Mouse (Mus musculus): ENCODE measurements around the gene Stmn3. TPM values are rescaled to one million over a fixed set of nuclear protein-coding genes. Genes with fewer than 3 reads are reported as not detected.

Stmn3 gene
- polyA plus RNA-seq, 1 experiment from 2014 or later: 24.7 TPM

DNA sequence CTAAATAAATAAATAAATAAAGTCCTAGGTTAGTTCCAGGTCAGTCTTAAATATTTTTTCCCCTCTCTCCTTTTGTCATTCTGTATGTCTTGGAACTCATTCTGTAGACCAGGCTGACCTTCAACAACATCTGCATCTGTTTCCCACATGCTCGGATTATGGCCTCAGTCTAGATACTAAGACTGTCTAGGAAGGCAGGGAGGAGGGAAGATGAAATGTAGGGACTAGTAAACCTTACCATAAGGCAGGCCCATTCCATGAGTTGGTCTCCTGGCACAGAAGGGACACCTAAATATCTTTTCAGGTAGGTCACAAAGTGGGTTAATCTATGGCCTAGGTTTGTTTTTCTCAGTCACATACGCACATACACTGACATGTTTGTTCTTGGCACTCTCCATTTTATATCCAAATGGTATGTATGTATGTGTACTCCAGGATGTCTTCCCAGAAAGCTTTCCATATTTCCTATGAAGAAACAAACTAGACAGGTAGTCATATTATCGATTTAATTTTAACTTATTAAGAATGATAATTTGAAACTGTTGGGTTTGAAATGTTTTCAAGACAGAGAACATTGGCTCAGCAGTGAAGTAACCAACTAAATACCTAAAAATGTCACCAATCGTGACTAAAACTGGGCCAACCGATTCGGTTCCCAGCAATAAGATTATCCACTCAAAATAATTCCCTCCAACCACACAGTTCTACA is 27.5 kb downstream of the Stmn3 start:
- Histone ChIP-seq H3K9me3 (replicated peaks) (no peaks in the 10 kb centered on the region), H3K4me1 (peaks cover 14% of the 10 kb centered on the region), H3K36me3 (peaks cover 9% of the 10 kb centered on the region), H3K4me2 (replicated peaks) (peak overlapping the region; percentile 58), H3K9ac (peak overlapping the region; percentile 69), H3K4me3 (replicated peaks) (peak overlapping the region; percentile 69), H3K27ac (replicated peaks) (peak overlapping the region; percentile 95), H3K27me3 (no peaks in the 10 kb centered on the region)
- WGBS: 48% methylated on average over 6 of the region's 6 CpGs
- ATAC-seq (ENCODE audit: insufficient number of reproducible peaks, low FRiP score, low TSS enrichment, low read depth): no peak

GRCm38 (mm10) chr2:181279968-181280367 is 34.3 kb downstream of the Stmn3 start:
- 56% methylated on average over 1 of the region's 1 CpGs for WGBS

DNA sequence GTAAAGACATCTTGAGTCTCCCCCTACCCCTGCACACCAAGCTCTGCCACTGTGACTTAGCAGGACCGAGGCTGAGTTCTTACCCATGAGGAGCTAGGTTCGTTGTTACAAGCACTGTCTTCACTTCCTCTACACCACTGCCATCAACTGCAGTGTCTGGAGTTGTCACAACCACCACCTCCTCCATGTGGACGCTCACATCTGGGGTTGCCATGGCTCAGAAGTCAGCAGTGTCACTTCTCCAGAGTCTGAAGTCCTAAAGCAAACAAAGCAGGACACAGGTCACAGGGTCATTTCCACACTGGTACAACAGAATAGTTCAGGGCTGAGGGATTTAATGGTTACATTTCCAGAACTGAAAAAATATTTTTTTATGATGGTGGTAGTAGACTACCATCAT is 36.4 kb downstream of the Stmn3 start:
- ATAC-seq (ENCODE audit: insufficient number of reproducible peaks, low FRiP score, low TSS enrichment, low read depth): no peak
- 75% methylated on average over 3 of the region's 3 CpGs for WGBS
- H3K36me3 ChIP-seq: peaks cover 43% of the 10 kb centered on the region

More at GRCm38 (mm10) chr2:181279968-181280367, 34.3 kb downstream of the Stmn3 start:
- no peaks in the 10 kb centered on the region for H3K4me1 ChIP-seq
- ATAC-seq (ENCODE audit: insufficient number of reproducible peaks, low FRiP score, low TSS enrichment, low read depth): no peak
- H3K27ac ChIP-seq (replicated peaks): no peak overlapping the region
- no peak overlapping the region for H3K4me2 ChIP-seq (replicated peaks)
- no peaks in the 10 kb centered on the region for H3K27me3 ChIP-seq
- H3K4me3 ChIP-seq (replicated peaks): no peak overlapping the region
- no peaks in the 10 kb centered on the region for H3K9me3 ChIP-seq (replicated peaks)
- H3K36me3 ChIP-seq: peaks cover 47% of the 10 kb centered on the region
- H3K9ac ChIP-seq: no peak overlapping the region

DNA sequence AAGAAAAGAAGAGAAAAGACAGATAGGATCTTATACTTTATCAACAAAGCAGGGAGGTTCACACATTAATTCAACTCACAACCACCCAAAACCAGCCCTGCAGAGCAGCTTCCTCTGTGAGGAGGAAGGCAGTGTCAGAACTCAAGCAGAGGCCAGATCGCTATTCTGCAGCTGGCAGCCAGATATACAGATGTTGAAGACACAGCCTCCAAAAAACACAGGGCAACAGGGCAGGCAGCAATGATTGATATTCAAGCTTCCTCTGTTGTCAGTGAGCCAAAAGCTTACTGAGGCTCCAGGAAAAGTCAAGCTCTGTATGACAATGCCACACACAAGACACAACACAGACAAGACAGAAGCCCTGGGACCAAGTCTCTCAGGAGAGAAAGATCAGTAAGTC is 37.5 kb downstream of the Stmn3 start:
- no peak for ATAC-seq (ENCODE audit: insufficient number of reproducible peaks, low FRiP score, low TSS enrichment, low read depth)
- Histone ChIP-seq H3K4me3 (replicated peaks) (no peak overlapping the region), H3K9ac (no peak overlapping the region), H3K9me3 (replicated peaks) (no peaks in the 10 kb centered on the region), H3K4me1 (no peaks in the 10 kb centered on the region), H3K36me3 (peaks cover 46% of the 10 kb centered on the region), H3K27ac (replicated peaks) (no peak overlapping the region), H3K4me2 (replicated peaks) (no peak overlapping the region), H3K27me3 (no peaks in the 10 kb centered on the region)
- 75% methylated on average over 1 of the region's 1 CpGs for WGBS

More for the DNA sequence above, 36.4 kb downstream of the Stmn3 start:
- Histone ChIP-seq H3K9ac (no peak overlapping the region), H3K4me3 (replicated peaks) (no peak overlapping the region), H3K9me3 (replicated peaks) (no peaks in the 10 kb centered on the region), H3K4me1 (no peaks in the 10 kb centered on the region), H3K27me3 (no peaks in the 10 kb centered on the region), H3K4me2 (replicated peaks) (no peak overlapping the region), H3K27ac (replicated peaks) (no peak overlapping the region)

- H3K27me3 ChIP-seq: no peaks in the 10 kb centered on the region
- 86% methylated on average over 4 of the region's 4 CpGs for WGBS
- no peaks in the 10 kb centered on the region for H3K4me1 ChIP-seq
- no peaks in the 10 kb centered on the region for H3K9me3 ChIP-seq (replicated peaks)
- H3K36me3 ChIP-seq: peaks cover 61% of the 10 kb centered on the region
- no peak overlapping the region for H3K4me3 ChIP-seq (replicated peaks)
- no peak overlapping the region for H3K9ac ChIP-seq
- no peak for ATAC-seq (ENCODE audit: insufficient number of reproducible peaks, low FRiP score, low TSS enrichment, low read depth)
- no peak overlapping the region for H3K27ac ChIP-seq (replicated peaks)
- no peak overlapping the region for H3K4me2 ChIP-seq (replicated peaks)
Observed at GRCm38 (mm10) chr2:181274639-181275038, 39.7 kb downstream of the Stmn3 start.

DNA sequence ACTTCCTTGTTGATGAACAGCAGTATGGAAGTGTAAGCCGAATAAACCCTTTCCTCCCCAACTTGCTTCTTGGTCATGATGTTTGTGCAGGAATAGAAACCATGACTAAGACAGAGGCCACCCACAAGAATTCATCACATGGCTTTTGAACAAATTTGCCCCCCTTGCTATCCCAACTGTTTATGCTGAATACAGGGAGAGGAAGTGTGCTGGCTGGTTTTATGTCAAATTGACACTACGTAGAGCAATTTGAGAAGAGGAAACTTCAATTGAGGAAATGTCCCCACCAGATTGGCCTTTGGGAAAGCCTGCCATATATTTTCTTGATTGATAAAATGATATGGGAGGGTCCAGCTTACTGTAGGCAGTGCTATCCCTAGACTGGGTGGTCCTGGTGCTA is 40.5 kb downstream of the Stmn3 start:
- ATAC-seq (ENCODE audit: insufficient number of reproducible peaks, low FRiP score, low TSS enrichment, low read depth): no peak
- Histone ChIP-seq H3K9me3 (replicated peaks) (no peaks in the 10 kb centered on the region), H3K9ac (no peak overlapping the region), H3K36me3 (peaks cover 65% of the 10 kb centered on the region), H3K27ac (replicated peaks) (no peak overlapping the region), H3K4me2 (replicated peaks) (no peak overlapping the region), H3K27me3 (no peaks in the 10 kb centered on the region), H3K4me1 (no peaks in the 10 kb centered on the region), H3K4me3 (replicated peaks) (no peak overlapping the region)
- WGBS: 93% methylated on average over 2 of the region's 2 CpGs

DNA sequence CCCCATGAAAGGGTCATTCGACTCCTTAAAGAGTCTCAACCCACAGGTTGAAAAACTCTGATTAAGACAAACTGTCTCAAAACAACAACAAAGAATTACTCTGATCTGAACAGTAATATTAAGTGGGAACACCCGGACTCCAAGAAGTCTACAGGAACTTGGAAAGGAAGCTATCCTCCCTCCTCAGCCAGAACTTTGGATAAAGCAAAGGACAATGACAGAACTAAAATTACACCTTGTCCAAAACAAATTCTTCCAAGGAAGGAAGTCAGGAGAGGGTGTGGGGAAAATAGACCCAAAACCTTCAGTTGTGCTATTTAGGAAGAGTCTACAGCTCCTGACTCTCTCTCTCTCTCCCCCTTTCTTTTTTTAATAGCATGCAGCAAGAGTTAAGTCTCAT is 42.2 kb downstream of the Stmn3 start:
- no peak overlapping the region for H3K4me3 ChIP-seq (replicated peaks)
- no peak overlapping the region for H3K27ac ChIP-seq (replicated peaks)
- peaks cover 52% of the 10 kb centered on the region for H3K36me3 ChIP-seq
- no peaks in the 10 kb centered on the region for H3K27me3 ChIP-seq
- H3K9ac ChIP-seq: no peak overlapping the region
- no peak overlapping the region for H3K4me2 ChIP-seq (replicated peaks)
- H3K4me1 ChIP-seq: no peaks in the 10 kb centered on the region
- no peak for ATAC-seq (ENCODE audit: insufficient number of reproducible peaks, low FRiP score, low TSS enrichment, low read depth)
- 85% methylated on average over 2 of the region's 2 CpGs for WGBS
- H3K9me3 ChIP-seq (replicated peaks): no peaks in the 10 kb centered on the region

- H3K27ac ChIP-seq (replicated peaks): no peak overlapping the region
- H3K9ac ChIP-seq: no peak overlapping the region
- no peaks in the 10 kb centered on the region for H3K4me1 ChIP-seq
- H3K4me2 ChIP-seq (replicated peaks): no peak overlapping the region
- H3K9me3 ChIP-seq (replicated peaks): no peaks in the 10 kb centered on the region
- H3K4me3 ChIP-seq (replicated peaks): no peak overlapping the region
- H3K27me3 ChIP-seq: no peaks in the 10 kb centered on the region
- no peak for ATAC-seq (ENCODE audit: insufficient number of reproducible peaks, low FRiP score, low TSS enrichment, low read depth)
- WGBS: 95% methylated on average over 2 of the region's 2 CpGs
- H3K36me3 ChIP-seq: peaks cover 67% of the 10 kb centered on the region
Observed at GRCm38 (mm10) chr2:181266839-181267238, 47.5 kb downstream of the Stmn3 start.

Other genes with a start within 250 kb of the Stmn3 start
- 0.39 and 0.42 TPM in 2 replicates for gene Kcnq2, start 179.2 kb downstream of the Stmn3 start, polyA plus RNA-seq (2015; fragmentation: Nextera tagmentation; extraction: Ambion mirVana)
- gene Eef1a2, start 157.5 kb downstream of the Stmn3 start, polyA plus RNA-seq (2015; fragmentation: Nextera tagmentation; extraction: Ambion mirVana): 0.21 and 0.25 TPM in 2 replicates
- gene Ppdpf, start 127.3 kb downstream of the Stmn3 start, polyA plus RNA-seq (2015; fragmentation: Nextera tagmentation; extraction: Ambion mirVana): 268 and 282 TPM in 2 replicates
- 1.5 and 1.6 TPM in 2 replicates for gene Ptk6, start 111.7 kb downstream of the Stmn3 start, polyA plus RNA-seq (2015; fragmentation: Nextera tagmentation; extraction: Ambion mirVana)
- gene Srms, start 101.3 kb downstream of the Stmn3 start, polyA plus RNA-seq (2015; fragmentation: Nextera tagmentation; extraction: Ambion mirVana): 0.64 and 0.76 TPM in 2 replicates
- 0.20 and 0.23 TPM in 2 replicates for gene Fndc11, start 94.5 kb downstream of the Stmn3 start, polyA plus RNA-seq (2015; fragmentation: Nextera tagmentation; extraction: Ambion mirVana)
- 0.99 and 1.1 TPM in 2 replicates for gene Helz2, start 72.5 kb downstream of the Stmn3 start, polyA plus RNA-seq (2015; fragmentation: Nextera tagmentation; extraction: Ambion mirVana)
- 14.7 and 14.8 TPM in 2 replicates for gene Gmeb2, start 26.5 kb downstream of the Stmn3 start, polyA plus RNA-seq (2015; fragmentation: Nextera tagmentation; extraction: Ambion mirVana)
- gene Rtel1, start 5.2 kb upstream of the Stmn3 start, polyA plus RNA-seq (2015; fragmentation: Nextera tagmentation; extraction: Ambion mirVana): 35.5 and 40.8 TPM in 2 replicates
- gene Zgpat, start 50.4 kb upstream of the Stmn3 start, polyA plus RNA-seq (2015; fragmentation: Nextera tagmentation; extraction: Ambion mirVana): 43.2 and 44.3 TPM in 2 replicates
- 65.2 and 65.3 TPM in 2 replicates for gene Arfrp1, start 50.9 kb upstream of the Stmn3 start, polyA plus RNA-seq (2015; fragmentation: Nextera tagmentation; extraction: Ambion mirVana)
- gene Lime1, start 65.6 kb upstream of the Stmn3 start, polyA plus RNA-seq (2015; fragmentation: Nextera tagmentation; extraction: Ambion mirVana): 23.6 and 24.7 TPM in 2 replicates
- gene Zbtb46, start 144.9 kb upstream of the Stmn3 start, polyA plus RNA-seq (2015; fragmentation: Nextera tagmentation; extraction: Ambion mirVana): 4.0 and 4.6 TPM in 2 replicates
- gene Abhd16b, start 178.7 kb upstream of the Stmn3 start, polyA plus RNA-seq (2015; fragmentation: Nextera tagmentation; extraction: Ambion mirVana): 0.18 and 0.24 TPM in 2 replicates
- gene Tpd52l2, start 182.6 kb upstream of the Stmn3 start, polyA plus RNA-seq (2015; fragmentation: Nextera tagmentation; extraction: Ambion mirVana): 166 and 173 TPM in 2 replicates
- gene Dnajc5, start 206.0 kb upstream of the Stmn3 start, polyA plus RNA-seq (2015; fragmentation: Nextera tagmentation; extraction: Ambion mirVana): 87.7 and 92.0 TPM in 2 replicates

Measured in embryonic facial prominence, embryonic 15.5 days (tissue).